Mouse (Mus musculus) testis, adult 2 months (tissue): ENCODE measurements at regions not wholly inside any gene's neighbourhood (a gene's known extent, or its start where the extent isn't known, plus 50 kb on each side); places are given as distances from the start of the nearest gene placed in this dataset.

Experiments used
- H3K27ac ChIP-seq: fragments of 200-500 bp; 2 replicates; pipeline ENCODE4 v1.5.1; 2012; ENCODE audit warnings: low read depth, low read length; ENCODE audit not compliant: control insufficient read depth, insufficient read depth
- H3K27me3 ChIP-seq: fragments of 200-500 bp; 2 replicates; pipeline ENCODE4 v1.6.1; 2012; ENCODE audit warnings: mild to moderate bottlenecking, low read length, moderate library complexity; ENCODE audit not compliant: control insufficient read depth, insufficient read depth
- H3K36me3 ChIP-seq: fragments of 200-500 bp; 2 replicates; pipeline ENCODE4 v1.6.1; 2012; ENCODE audit warnings: mild to moderate bottlenecking, low read length; ENCODE audit not compliant: control insufficient read depth, insufficient read depth
- H3K4me1 ChIP-seq: fragments of 200-500 bp; 2 replicates; pipeline ENCODE4 v1.6.1; 2012; ENCODE audit warnings: low read length; ENCODE audit not compliant: control insufficient read depth, insufficient read depth
- H3K4me3 ChIP-seq: fragments of 200-500 bp; 2 replicates; pipeline ENCODE4 v1.5.1; 2012; ENCODE audit warnings: low read depth, mild to moderate bottlenecking, low read length, moderate library complexity, mixed read lengths; ENCODE audit not compliant: control insufficient read depth
- CTCF ChIP-seq: fragments of 200-500 bp; IDR thresholded peaks from 2 replicates; pipeline ENCODE4 v1.5.1; 2012; ENCODE audit warnings: low read depth, mild to moderate bottlenecking, inconsistent platforms, low read length, moderate library complexity; ENCODE audit not compliant: control insufficient read depth, insufficient read depth, insufficient replicate concordance
- POLR2A ChIP-seq: fragments of 200-500 bp; IDR thresholded peaks from 2 replicates; pipeline ENCODE4 v1.6.1; 2012; ENCODE audit warnings: low read depth, mild to moderate bottlenecking, inconsistent platforms, low read length, moderate library complexity; ENCODE audit not compliant: control insufficient read depth

DNA sequence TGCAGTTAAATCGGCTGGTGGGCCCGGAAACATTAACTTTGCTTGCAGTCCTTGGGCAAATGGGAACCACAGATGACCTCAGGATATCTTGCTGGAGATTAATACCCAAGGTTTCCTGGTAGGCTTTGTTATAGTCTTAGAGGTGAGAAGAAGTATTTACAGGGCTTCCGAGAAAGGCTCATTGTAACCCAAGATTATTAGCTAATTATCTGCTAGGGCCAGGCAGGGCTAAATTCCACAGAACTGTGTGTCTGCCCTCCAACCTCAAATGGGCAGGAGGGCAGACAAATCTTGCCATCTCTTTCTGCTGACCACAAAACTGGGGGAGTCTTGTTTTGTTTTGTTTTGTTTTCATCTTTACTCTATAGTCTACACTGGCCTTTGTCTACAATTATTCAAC, 209.0 kb downstream of the Sptssa start:
- no peaks in the 10 kb centered on the region for H3K4me1 ChIP-seq
- TF ChIP-seq POLR2A (no peak), CTCF (no peak)
- no peak overlapping the region for H3K27ac ChIP-seq
- H3K4me3 ChIP-seq = no peak overlapping the region
- no peaks in the 10 kb centered on the region for H3K36me3 ChIP-seq
- H3K27me3 ChIP-seq = no peaks in the 10 kb centered on the region

DNA sequence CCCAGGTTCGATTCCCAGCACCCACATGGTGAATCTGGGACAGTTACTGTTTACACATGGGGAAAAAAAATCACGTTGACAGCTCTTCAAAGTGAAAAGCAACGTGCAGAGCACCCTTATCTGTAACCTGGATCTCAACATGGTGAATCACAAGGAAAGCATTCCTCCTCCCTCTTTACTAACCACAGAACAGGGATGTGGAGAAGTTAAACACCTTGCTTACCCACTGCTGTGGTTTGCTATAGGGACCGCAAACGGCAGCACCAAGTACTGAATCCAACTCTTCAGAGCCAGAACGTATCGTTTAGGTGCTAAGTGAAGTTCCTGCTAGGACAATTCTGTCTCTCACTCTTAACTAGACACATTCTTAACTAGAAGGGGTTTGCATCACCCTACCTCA, 210.0 kb downstream of the Sptssa start:
- Histone ChIP-seq H3K27me3 (no peaks in the 10 kb centered on the region), H3K4me1 (no peaks in the 10 kb centered on the region)
- TF ChIP-seq POLR2A (no peak), CTCF (no peak)

DNA sequence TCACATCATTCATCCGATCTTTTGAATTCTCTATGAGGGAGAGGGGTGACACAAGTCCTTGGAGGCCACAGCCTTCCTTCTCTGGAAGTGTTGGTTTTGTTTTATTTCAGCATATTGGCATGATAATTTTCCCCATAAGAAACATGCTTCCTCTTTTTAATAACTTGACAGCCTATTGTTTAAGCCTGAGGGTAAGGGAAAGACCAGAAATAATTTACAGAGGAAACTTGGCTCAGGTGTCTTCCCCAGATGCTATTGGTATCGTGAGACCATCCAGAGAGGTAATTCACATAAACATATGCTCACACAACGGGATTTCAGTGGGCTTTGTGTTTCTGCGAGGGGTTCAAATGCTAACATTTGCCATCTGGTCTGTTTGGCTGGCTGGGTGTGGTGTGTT, 212.0 kb downstream of the Sptssa start:
- TF ChIP-seq CTCF = no peak
- TF ChIP-seq POLR2A = no peak
- Histone ChIP-seq H3K27ac (no peak overlapping the region), H3K27me3 (no peaks in the 10 kb centered on the region), H3K4me1 (no peaks in the 10 kb centered on the region), H3K4me3 (no peak overlapping the region), H3K36me3 (no peaks in the 10 kb centered on the region)

More for the DNA sequence above, 210.0 kb downstream of the Sptssa start:
- Histone ChIP-seq H3K4me3 (no peak overlapping the region), H3K27ac (no peak overlapping the region), H3K36me3 (no peaks in the 10 kb centered on the region)

DNA sequence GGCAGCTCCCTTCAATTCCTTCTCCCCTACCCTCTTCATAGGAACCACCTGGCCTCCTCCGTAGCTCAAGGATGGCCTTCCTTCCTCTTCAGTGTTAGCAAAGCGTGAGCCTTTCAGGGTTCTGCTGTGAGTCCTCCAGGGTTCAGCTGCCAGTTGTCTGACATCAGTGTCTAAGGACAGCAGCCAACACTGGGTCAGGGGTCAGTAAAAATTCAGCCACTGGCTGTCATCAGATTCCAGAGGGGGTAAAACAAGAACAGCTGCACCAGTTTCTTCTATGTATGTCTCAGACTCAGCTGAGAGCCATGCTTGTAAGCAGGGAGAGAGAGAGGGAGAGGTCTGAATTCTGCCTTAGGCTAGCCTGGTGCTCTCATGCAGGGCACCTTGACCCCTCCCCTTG, 213.1 kb downstream of the Sptssa start:
- H3K4me3 ChIP-seq = no peak overlapping the region
- no peak for TF ChIP-seq CTCF
- TF ChIP-seq POLR2A = no peak
- no peak overlapping the region for H3K27ac ChIP-seq
- no peaks in the 10 kb centered on the region for H3K4me1 ChIP-seq
- H3K36me3 ChIP-seq = no peaks in the 10 kb centered on the region
- no peaks in the 10 kb centered on the region for H3K27me3 ChIP-seq

DNA sequence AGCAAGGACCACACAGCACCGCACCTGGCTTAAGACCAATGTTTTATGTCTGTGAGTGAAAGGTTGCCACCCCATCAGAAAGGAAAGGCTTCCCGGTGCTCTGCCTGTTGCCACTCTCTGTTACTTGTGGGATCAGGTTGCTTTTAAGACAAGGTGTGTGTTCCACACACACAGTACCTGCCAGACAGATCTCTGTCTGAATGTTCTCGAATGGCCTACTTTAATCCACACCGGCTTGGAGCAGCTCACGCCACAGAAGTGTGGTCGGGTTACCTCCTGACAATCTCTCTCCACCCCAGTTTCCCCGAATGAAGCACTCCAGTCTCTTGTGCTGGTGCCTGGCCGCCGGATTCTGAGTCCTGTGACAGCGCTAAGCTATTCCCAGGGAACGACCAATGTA, 214.0 kb downstream of the Sptssa start:
- Histone ChIP-seq H3K4me3 (no peak overlapping the region), H3K4me1 (no peaks in the 10 kb centered on the region), H3K36me3 (no peaks in the 10 kb centered on the region), H3K27me3 (no peaks in the 10 kb centered on the region), H3K27ac (no peak overlapping the region)
- TF ChIP-seq POLR2A = no peak
- no peak for TF ChIP-seq CTCF

DNA sequence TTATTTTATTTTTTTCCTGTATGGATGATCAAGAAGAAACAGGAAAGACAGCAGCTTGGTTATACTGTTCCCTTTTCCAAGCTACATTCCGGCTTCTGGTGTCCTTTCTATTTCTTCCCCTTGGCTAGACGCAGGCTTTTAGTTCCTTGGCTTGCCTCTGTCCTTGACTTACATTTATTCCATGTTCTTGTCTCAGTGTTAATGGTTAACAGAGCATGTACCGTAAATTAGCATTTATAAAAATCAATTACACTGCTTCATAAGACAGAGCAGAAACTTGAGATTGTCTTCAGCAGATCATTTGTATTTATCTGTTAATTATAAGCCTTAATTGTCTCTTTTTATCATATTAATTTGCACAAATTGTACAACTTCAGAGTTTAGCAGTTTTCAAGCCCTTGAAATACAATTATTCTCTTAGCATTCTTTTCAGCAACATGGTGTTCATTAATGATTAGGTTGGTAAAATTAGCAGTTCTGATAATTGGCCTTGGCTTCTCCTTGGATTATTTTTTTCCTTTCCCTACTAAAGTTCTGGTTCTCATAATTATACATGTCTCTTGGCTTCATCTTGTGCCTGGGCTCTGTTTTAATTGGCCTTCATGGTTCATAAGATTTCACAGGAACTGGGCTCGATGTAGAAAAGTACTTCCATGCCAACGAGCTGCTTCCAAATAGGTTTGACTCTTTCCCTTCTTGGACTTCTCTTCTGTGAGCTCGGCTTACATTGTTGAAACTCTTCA, 215.4 kb downstream of the Sptssa start:
- TF ChIP-seq POLR2A (no peak), CTCF (no peak)
- Histone ChIP-seq H3K4me1 (no peaks in the 10 kb centered on the region), H3K27ac (no peak overlapping the region), H3K36me3 (no peaks in the 10 kb centered on the region), H3K4me3 (no peak overlapping the region), H3K27me3 (no peaks in the 10 kb centered on the region)

DNA sequence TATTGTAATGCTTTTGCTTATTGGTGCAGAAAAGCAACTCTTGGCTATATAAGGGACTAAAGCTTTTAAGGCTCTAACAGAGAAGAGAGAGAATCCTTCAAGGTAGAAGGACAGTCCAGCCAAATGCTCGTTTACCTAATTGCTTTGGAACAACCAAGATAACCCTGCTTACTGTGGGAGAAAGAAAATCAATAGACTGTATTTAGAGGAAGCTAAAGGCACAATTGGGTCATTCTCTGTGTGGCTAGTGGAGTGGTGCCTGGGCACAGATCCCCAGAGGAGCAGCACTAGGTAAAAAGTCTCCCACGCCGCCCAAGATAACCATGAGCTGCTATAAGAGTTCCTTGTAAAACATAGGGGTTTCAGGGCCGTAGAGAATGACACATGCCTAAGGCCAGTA, 217.6 kb downstream of the Sptssa start:
- TF ChIP-seq CTCF (no peak), POLR2A (no peak)
- Histone ChIP-seq H3K27me3 (no peaks in the 10 kb centered on the region), H3K36me3 (no peaks in the 10 kb centered on the region), H3K4me1 (no peaks in the 10 kb centered on the region), H3K27ac (no peak overlapping the region), H3K4me3 (no peak overlapping the region)
